Mouse (Mus musculus): ENCODE data around the gene Susd3.

Susd3 gene

GRCm38 (mm10) chr13:49183646-49184045, 64.9 kb downstream of the Susd3 start:
- DNase-seq (ENCODE audit: low spot score): no peak

GRCm38 (mm10) chr13:49183161-49183560, 65.3 kb downstream of the Susd3 start:
- no peak for DNase-seq (ENCODE audit: low spot score)

GRCm38 (mm10) chr13:49181411-49181984, 67.0 kb downstream of the Susd3 start:
- no peak for DNase-seq (ENCODE audit: low spot score)

GRCm38 (mm10) chr13:49180691-49181090, 67.8 kb downstream of the Susd3 start:
- no peak for DNase-seq (ENCODE audit: low spot score)
